Mouse (Mus musculus) liver, embryonic 14.5 days (tissue): Measurements from ENCODE around the gene Htt.

Experiments
- CTCF ChIP-seq: IDR thresholded peaks from 2 replicates; pipeline ENCODE4 v1.5.1; 2016; ENCODE audit warnings: antibody characterized with exemption, low read depth, control low read depth
- EP300 ChIP-seq: IDR thresholded peaks from 2 replicates; pipeline ENCODE4 v1.6.1; 2016; ENCODE audit warnings: antibody characterized with exemption, low read depth

- TF ChIP-seq CTCF (peak; percentile 19; the same call in 1 of the 2 replicates), EP300 (no peak)
Measured at GRCm38 (mm10) chr5:34751477-34751876, 10.1 kb upstream of the Htt start.
